Mouse (Mus musculus) heart, postnatal 0 days (tissue): Measurements from ENCODE around the gene Dtd1.

Experiments
- CTCF ChIP-seq: IDR thresholded peaks from 2 replicates; pipeline ENCODE4 v1.5.1; 2016; ENCODE audit warnings: antibody characterized with exemption, control low read depth, low read depth
- EP300 ChIP-seq: IDR thresholded peaks from 2 replicates; pipeline ENCODE4 v1.6.1; 2016; ENCODE audit warnings: antibody characterized with exemption, low read depth

- no peak for TF ChIP-seq CTCF
- no peak for TF ChIP-seq EP300
These were observed 43.7 kb upstream of the Dtd1 start, which contains the start of gene Sec23b for GRCm38 (mm10) chr2:144555820-144556552.
